Mouse (Mus musculus) megakaryocyte, embryonic 14.5 days (primary cell): ENCODE data around the gene Crk. TPM values are rescaled to one million over a fixed set of nuclear protein-coding genes. Genes with fewer than 3 reads are reported as not detected.

Experiments
- H3K27me3 ChIP-seq: replicated peaks from 2 replicates; pipeline ENCODE3; 2012; ENCODE audit warnings: inconsistent platforms
- H3K36me3 ChIP-seq: replicated peaks from 2 replicates; pipeline ENCODE3; 2012; ENCODE audit warnings: low read length, inconsistent platforms, mixed read lengths
- H3K4me1 ChIP-seq: 2 replicates; pipeline ENCODE4 v1.6.1; 2012; ENCODE audit warnings: inconsistent platforms
- H3K4me3 ChIP-seq: replicated peaks from 2 replicates; pipeline ENCODE3; 2012; ENCODE audit warnings: moderate library complexity, mild to moderate bottlenecking, inconsistent platforms
- H3K9me3 ChIP-seq: 2 replicates; pipeline ENCODE4 v1.6.1; 2012; ENCODE audit warnings: inconsistent platforms
- FLI1 ChIP-seq: IDR thresholded peaks from 2 replicates; pipeline ENCODE4 v1.6.1; 2012; ENCODE audit warnings: low read length, inconsistent platforms, mixed read lengths
- GATA1 ChIP-seq: IDR thresholded peaks from 3 replicates; pipeline ENCODE4 v1.6.1; 2012; ENCODE audit warnings: mixed read lengths, low read length, inconsistent platforms, borderline replicate concordance
- polyA plus RNA-seq: library from polyadenylated mRNA; stranded (reverse); fragments of >175 nt; gene quantifications from 2 replicates; pipeline ENCODE4 v1.2.3, GENCODE M21; 2012; ENCODE audit warnings: low replicate concordance; ENCODE audit not compliant: insufficient read depth

Gene Crk
- polyA plus RNA-seq, 1 experiment = 62.5 TPM

DNA sequence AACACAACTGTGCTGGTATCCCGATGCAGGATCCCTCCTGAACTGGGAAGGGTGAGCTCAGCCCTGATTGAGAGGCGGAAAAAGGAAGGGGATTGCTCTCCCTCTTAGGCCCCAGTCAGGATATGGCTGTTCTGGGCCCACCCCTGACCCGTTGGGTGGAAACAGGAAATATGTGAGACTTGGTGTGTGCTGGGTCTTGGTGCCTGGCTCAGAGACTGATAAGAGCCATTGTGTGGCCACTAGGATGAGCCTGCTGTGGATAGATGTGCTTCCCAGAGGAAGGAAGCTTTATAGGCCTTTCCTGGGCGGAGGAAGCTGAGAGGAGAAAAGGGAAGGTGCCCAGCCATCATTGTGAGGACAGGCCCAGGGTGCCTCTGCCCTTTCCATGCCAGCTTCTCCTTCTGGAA, 29.9 kb upstream of the Crk start:
- Histone ChIP-seq H3K9me3 (no peaks in the 10 kb centered on the region), H3K4me3 (peak overlapping the region; percentile 38), H3K27me3 (no peaks in the 10 kb centered on the region), H3K36me3 (peaks cover 43% of the 10 kb centered on the region), H3K4me1 (peaks cover 91% of the 10 kb centered on the region)
- TF ChIP-seq FLI1 (peak; percentile 76; the same call in 1 of the 2 replicates), GATA1 (peak; percentile 94)

DNA sequence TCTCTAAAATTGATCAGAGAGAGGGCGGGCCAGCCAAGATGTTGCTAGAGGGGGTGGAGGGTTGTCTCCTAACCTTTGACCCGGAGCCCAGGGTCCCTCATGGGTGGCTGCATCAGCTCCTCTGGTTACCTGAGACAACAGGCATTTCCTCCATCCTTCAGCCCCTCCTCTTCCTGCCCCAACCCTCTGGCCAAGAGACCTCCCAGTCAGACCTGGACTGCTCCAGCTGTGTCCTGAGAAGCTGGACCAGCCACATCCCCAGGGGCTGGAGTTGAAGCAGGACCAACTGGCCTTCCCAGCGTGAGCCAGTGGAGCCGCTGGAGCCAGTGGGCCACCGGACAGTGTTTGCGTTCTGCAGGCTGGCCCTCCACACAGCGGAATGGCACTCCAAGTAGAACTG, 28.7 kb upstream of the Crk start, which contains the start of gene Myo1c:
Gene Myo1c (plus strand): TSS at position 194 of the 400 bp plus-strand sequence.
- TF ChIP-seq FLI1 (no peak), GATA1 (no peak)
- H3K36me3 ChIP-seq = peaks cover 32% of the 10 kb centered on the region
- H3K4me1 ChIP-seq = peaks cover 91% of the 10 kb centered on the region
- H3K9me3 ChIP-seq = no peaks in the 10 kb centered on the region
- H3K4me3 ChIP-seq = peak within 1 kb of the TSS; percentile 100
- no peaks in the 10 kb centered on the region for H3K27me3 ChIP-seq

DNA sequence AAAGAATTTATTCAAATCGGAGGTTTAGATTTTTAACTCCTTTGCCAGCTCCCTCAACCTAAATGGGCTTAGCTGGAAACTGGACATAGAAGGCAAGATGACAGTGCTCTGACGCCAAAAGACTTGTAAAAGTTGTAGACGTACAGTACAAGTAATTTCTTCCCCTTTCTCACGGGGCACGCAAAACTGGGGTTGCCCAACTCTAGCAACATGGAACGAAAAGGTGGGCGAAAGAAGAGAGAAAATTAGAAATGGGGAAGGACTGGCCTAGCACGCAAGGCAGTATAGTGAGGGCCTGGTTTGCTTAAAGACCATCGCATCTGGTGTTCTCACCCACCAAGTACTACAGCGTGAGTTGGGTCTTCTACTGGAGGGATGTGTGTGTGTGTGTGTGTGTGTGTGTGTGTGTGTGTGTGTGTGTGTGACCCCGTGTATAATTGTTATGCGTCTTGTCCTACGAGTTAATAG, 28.1 kb upstream of the Crk start:
- Histone ChIP-seq H3K36me3 (peaks cover 25% of the 10 kb centered on the region), H3K27me3 (no peaks in the 10 kb centered on the region), H3K9me3 (no peaks in the 10 kb centered on the region), H3K4me3 (peak overlapping the region; percentile 100), H3K4me1 (peaks cover 88% of the 10 kb centered on the region)
- TF ChIP-seq GATA1 = no peak

GRCm38 (mm10) chr11:75651426-75652221, 27.4 kb upstream of the Crk start:
- H3K27me3 ChIP-seq = no peaks in the 10 kb centered on the region
- no peaks in the 10 kb centered on the region for H3K9me3 ChIP-seq
- peaks cover 91% of the 10 kb centered on the region for H3K4me1 ChIP-seq
- H3K4me3 ChIP-seq = peak overlapping the region; percentile 100
- H3K36me3 ChIP-seq = peaks cover 21% of the 10 kb centered on the region
- TF ChIP-seq GATA1 (no peak), FLI1 (no peak)

- Histone ChIP-seq H3K27me3 (no peaks in the 10 kb centered on the region), H3K36me3 (peaks cover 19% of the 10 kb centered on the region), H3K9me3 (no peaks in the 10 kb centered on the region), H3K4me3 (peak overlapping the region; percentile 100), H3K4me1 (peaks cover 91% of the 10 kb centered on the region)
- TF ChIP-seq FLI1 (no peak), GATA1 (no peak)
Measured at GRCm38 (mm10) chr11:75652222-75652941, 26.7 kb upstream of the Crk start.

DNA sequence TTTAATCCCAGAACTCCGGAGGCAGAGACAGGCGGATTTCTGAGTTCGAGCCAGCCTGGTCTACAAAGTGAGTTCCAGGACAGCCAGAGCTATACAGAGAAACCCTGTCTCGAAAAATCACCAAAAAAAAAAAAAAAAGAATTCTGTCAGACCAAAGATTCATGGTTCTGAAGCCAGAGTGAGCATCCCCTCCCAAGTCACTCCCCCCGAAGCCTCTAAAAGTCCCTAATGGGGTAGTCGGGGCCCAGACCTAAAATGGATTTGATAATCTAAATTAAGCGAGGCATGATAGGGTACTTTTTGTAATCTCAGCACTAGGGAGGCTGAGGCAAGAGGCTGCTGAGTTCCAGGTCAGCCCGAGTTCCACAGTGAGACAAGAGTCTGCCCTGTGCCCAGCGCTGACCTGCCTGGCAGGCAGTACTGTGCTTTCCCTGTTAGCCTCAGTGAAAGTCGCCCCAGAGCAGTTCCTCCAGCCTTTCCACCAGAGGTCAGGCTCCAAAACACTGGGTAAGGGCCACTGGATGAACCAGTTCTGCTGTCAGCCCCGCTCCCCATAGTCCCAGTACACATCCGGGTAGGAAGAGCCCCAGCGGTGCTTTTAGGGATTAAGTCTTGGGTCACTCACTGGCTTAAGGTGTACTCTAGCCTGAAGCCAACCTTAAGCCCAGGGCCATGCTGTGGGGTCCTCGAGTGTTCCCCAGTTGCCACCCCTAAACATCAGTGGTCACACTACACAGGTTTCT, 25.9 kb upstream of the Crk start:
- Histone ChIP-seq H3K4me1 (peaks cover 91% of the 10 kb centered on the region), H3K9me3 (no peaks in the 10 kb centered on the region), H3K36me3 (peaks cover 19% of the 10 kb centered on the region), H3K4me3 (peak overlapping the region; percentile 100), H3K27me3 (no peaks in the 10 kb centered on the region)
- TF ChIP-seq GATA1 = no peak
- TF ChIP-seq FLI1 = no peak

- H3K4me1 ChIP-seq = peaks cover 89% of the 10 kb centered on the region
- H3K36me3 ChIP-seq = peaks cover 23% of the 10 kb centered on the region
- TF ChIP-seq GATA1 = no peak
- no peak for TF ChIP-seq FLI1
- no peaks in the 10 kb centered on the region for H3K9me3 ChIP-seq
- H3K4me3 ChIP-seq = peak overlapping the region; percentile 94
- H3K27me3 ChIP-seq = no peaks in the 10 kb centered on the region
Measured at GRCm38 (mm10) chr11:75653781-75654470, 25.1 kb upstream of the Crk start.

GRCm38 (mm10) chr11:75654471-75655390, 24.3 kb upstream of the Crk start:
- no peaks in the 10 kb centered on the region for H3K27me3 ChIP-seq
- peak overlapping the region; percentile 94 for H3K4me3 ChIP-seq
- H3K4me1 ChIP-seq = peaks cover 88% of the 10 kb centered on the region

More at GRCm38 (mm10) chr11:75654471-75655390, 24.3 kb upstream of the Crk start:
- Histone ChIP-seq H3K36me3 (peaks cover 31% of the 10 kb centered on the region), H3K9me3 (no peaks in the 10 kb centered on the region)
- TF ChIP-seq GATA1 (no peak), FLI1 (no peak)
